Mouse (Mus musculus) bone marrow, adult 2 months (tissue): ENCODE measurements around the gene 4930535I16Rik. TPM values are rescaled to one million over a fixed set of nuclear protein-coding genes. Genes with fewer than 3 reads are reported as not detected.
A peak's percentile ranks its signal among the peaks of the same experiment; 100 is the strongest.

Source experiments
- H3K27ac ChIP-seq: fragments of 200-500 bp; 2 replicates; pipeline ENCODE4 v1.5.1; 2012; ENCODE audit warnings: low read depth, mild to moderate bottlenecking, control low read depth, inconsistent platforms, low read length; ENCODE audit not compliant: control insufficient read depth, poor library complexity, insufficient read depth
- H3K4me1 ChIP-seq: fragments of 200-500 bp; 2 replicates; pipeline ENCODE4 v1.6.1; 2011; ENCODE audit warnings: low read length; ENCODE audit not compliant: control insufficient read depth, insufficient read depth
- H3K4me3 ChIP-seq: fragments of 200-500 bp; replicated peaks from 2 replicates; pipeline ENCODE3; 2011; ENCODE audit warnings: mild to moderate bottlenecking, low read depth, low read length, control low read depth; ENCODE audit not compliant: control insufficient read depth
- CTCF ChIP-seq: fragments of 200-500 bp; IDR thresholded peaks from 2 replicates; pipeline ENCODE4 v1.5.1; 2011; ENCODE audit warnings: low read length, control low read depth; ENCODE audit not compliant: control insufficient read depth, insufficient read depth
- POLR2A ChIP-seq: fragments of 200-500 bp; IDR thresholded peaks from 2 replicates; pipeline ENCODE4 v1.6.1; 2011; ENCODE audit warnings: low read depth, mild to moderate bottlenecking, control low read depth, low read length, borderline replicate concordance; ENCODE audit not compliant: control insufficient read depth
- WGBS: fragments of 180-500 bp; shearing (Covaris S2); methylation state at CpG from one replicate; pipeline ENCODE4 v1.1.7; 2018; 5-methylcytosine and 5-hydroxymethylcytosine counted together
- polyA plus RNA-seq: library from polyadenylated mRNA; stranded (reverse); fragments of >200 nt; gene quantifications from 2 replicates; pipeline ENCODE4 v1.2.4, GENCODE M21; 2011; ENCODE audit warnings: low replicate concordance; ENCODE audit not compliant: missing spikeins, insufficient read depth, insufficient read length

Gene 4930535I16Rik
- not detected in 2 replicates for polyA plus RNA-seq

DNA sequence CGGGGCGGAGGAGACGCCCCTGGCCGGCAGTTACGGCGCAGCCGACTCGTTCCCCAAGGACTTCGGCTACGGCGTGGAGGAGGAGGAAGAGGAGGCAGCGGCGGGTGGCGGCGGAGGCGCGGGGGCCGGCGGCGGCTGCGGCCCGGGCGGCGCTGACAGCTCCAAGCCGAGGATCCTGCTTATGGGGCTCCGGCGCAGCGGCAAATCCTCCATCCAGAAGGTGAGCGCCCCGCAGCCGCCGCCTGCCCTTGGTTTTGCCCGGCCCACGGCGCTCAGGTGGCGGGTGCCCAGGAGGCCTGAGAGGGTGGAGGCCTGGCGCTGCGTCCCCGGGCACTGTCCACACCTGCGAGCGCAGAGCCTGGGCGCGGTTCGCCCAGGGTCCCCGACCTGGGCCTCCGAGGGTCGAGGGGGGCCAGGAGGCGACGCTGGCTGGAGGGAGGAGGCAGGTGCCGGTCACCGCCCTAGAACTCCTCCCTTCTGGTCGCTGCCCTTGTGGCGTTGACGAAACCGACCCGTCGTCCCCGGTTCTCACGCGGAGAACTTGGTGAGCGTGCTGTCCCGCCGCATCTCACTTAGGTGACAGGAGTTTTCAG is at the start of gene 4930535I16Rik:
Gene 4930535I16Rik, minus strand, starts transcription at position 475 of the 593 bp plus-strand sequence.
- TF ChIP-seq POLR2A: no peak
- Histone ChIP-seq H3K4me3 (peak within 1 kb of the TSS; percentile 97), H3K4me1 (peaks cover 1% of the 10 kb centered on the region), H3K27ac (peak within 1 kb of the TSS; percentile 88)
- WGBS: under 1% methylated on average over 54 of the region's 63 CpGs

- Histone ChIP-seq H3K27ac (no peak overlapping the region), H3K4me3 (no peak overlapping the region), H3K4me1 (no peaks in the 10 kb centered on the region)
- WGBS: 56% methylated on average over 9 of the region's 9 CpGs
- TF ChIP-seq POLR2A (no peak), CTCF (no peak)
Measured at GRCm38 (mm10) chr4:123962721-123963120, 44.9 kb upstream of the 4930535I16Rik start.

- H3K27ac ChIP-seq: no peak overlapping the region
- TF ChIP-seq CTCF (no peak), POLR2A (no peak)
Measured at GRCm38 (mm10) chr4:123960955-123961354, 43.1 kb upstream of the 4930535I16Rik start.

DNA sequence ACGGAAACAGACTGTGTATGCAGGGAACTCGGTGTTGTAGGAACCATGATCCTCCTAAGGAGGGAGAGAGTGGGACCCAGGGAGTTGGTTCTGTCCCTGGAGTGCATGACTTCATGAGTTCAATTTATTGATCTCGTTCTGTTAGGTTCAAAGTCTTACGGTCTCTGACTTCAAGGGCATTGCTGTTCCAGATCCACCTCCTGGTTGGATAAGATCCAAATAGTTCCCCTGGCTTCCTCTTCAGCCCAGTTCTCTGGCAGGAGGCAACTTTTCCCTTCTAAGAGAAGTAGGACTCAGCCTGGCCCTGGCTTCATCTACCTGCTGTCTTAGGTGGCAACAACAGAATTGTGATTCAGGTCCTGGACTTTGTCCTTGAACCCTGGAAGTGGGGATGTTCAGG is 40.1 kb upstream of the 4930535I16Rik start:
- no peak for TF ChIP-seq CTCF
- TF ChIP-seq POLR2A: no peak
- H3K4me3 ChIP-seq: no peak overlapping the region
- no peaks in the 10 kb centered on the region for H3K4me1 ChIP-seq
- WGBS: 62% methylated on average over 4 of the region's 4 CpGs
- H3K27ac ChIP-seq: no peak overlapping the region

More at GRCm38 (mm10) chr4:123960955-123961354, 43.1 kb upstream of the 4930535I16Rik start:
- Histone ChIP-seq H3K4me1 (no peaks in the 10 kb centered on the region), H3K4me3 (no peak overlapping the region)
- WGBS: 58% methylated on average over 4 of the region's 4 CpGs

DNA sequence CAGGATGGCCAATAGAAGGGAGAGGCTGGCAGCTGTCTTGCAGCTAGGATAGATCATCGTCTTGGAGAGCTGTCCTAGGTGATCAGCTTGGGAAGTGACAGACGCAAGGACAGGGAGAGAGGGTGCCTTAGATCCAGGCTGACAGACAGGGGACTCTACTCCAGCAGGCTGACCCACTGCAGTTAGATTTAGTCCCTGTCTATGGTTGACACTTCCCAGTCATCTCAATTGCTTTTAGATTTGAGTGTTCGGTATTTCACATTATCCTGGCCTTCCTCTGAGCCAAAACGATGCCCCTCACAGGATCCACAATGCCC is 39.6 kb upstream of the 4930535I16Rik start:
- no peaks in the 10 kb centered on the region for H3K4me1 ChIP-seq
- TF ChIP-seq POLR2A (no peak), CTCF (no peak)
- no peak overlapping the region for H3K27ac ChIP-seq
- no peak overlapping the region for H3K4me3 ChIP-seq
- 61% methylated on average over 4 of the region's 4 CpGs for WGBS

DNA sequence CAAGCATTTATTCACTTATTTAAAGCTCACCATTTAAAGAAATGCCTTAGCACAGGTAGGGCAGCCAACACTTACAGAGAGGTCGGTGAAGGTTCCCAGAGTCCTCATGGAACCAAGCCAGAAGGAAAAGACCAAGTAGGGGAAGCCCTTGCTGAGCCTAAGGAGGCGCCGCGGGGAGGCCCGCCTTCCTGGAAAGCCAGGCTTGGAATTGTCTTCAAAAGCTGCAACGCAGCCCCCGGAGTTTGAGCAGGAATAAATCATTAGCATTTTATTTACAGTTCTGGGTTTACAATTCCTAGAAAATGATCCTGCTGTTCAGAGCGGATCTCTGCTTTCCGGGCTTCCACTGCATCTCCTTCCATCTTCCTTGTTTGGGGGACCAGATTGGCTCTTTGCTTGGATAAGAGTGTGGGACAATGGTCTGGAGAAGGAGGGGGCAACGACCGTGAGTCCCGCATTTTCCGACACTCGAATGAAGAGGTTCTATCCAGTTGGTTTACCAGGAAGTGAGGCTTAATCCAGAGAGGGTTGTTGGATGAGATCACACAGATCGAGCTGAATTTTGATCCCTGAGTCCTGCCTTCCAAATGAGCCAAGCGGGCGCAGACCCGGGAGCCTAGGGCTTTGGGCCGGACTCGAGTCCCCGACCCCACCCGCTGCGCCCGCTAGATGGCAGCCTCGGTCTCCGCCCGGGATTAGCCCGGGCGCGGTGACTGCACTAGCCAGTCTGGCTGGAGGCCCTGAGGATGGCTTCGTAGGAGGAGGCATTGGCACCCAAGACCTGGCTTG is 39.1 kb upstream of the 4930535I16Rik start:
- no peak overlapping the region for H3K4me3 ChIP-seq
- H3K27ac ChIP-seq: no peak overlapping the region
- H3K4me1 ChIP-seq: no peaks in the 10 kb centered on the region
- TF ChIP-seq CTCF: peak; percentile 57
- no peak for TF ChIP-seq POLR2A
- 13% methylated on average over 31 of the region's 31 CpGs for WGBS

DNA sequence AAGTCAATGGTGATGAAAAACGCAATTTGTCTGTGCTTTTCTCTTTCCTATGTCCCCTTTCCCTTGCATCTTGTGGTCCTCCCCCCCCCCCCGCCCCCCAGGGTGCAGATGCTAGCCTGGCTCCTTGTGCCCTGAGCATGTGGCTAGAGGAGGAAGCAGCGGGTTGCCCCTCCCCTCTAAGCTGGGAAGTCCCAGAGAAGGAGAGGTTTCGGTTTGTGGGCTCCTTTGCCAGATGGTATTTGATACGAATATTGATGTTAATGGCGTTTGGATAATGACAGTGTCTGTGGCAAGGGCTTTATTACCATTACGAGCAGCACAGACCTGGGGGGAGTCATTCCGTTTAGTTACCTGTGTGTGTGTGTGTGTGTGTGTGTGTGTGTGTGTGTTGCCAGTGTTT is 34.2 kb upstream of the 4930535I16Rik start:
- no peaks in the 10 kb centered on the region for H3K4me1 ChIP-seq
- peak overlapping the region; percentile 24 for H3K4me3 ChIP-seq
- no peak for TF ChIP-seq CTCF
- TF ChIP-seq POLR2A: no peak
- H3K27ac ChIP-seq: no peak overlapping the region
- WGBS: 3% methylated on average over 8 of the region's 8 CpGs

GRCm38 (mm10) chr4:123949649-123950048 is 31.8 kb upstream of the 4930535I16Rik start:
- Histone ChIP-seq H3K4me1 (no peaks in the 10 kb centered on the region; the same call in 1 of the 2 replicates), H3K4me3 (no peak overlapping the region), H3K27ac (no peak overlapping the region)
- TF ChIP-seq CTCF (no peak), POLR2A (no peak)
- 80% methylated on average over 10 of the region's 10 CpGs for WGBS

GRCm38 (mm10) chr4:123948901-123949300 is 31.1 kb upstream of the 4930535I16Rik start:
- Histone ChIP-seq H3K4me1 (no peaks in the 10 kb centered on the region; the same call in 1 of the 2 replicates), H3K27ac (no peak overlapping the region), H3K4me3 (no peak overlapping the region)
- TF ChIP-seq POLR2A: no peak
- TF ChIP-seq CTCF: no peak
- 85% methylated on average over 6 of the region's 6 CpGs for WGBS
